Mouse (Mus musculus) limb, embryonic 12.5 days (tissue): ENCODE measurements around the gene Gnat2. TPM values are rescaled to one million over a fixed set of nuclear protein-coding genes. Genes with fewer than 3 reads are reported as not detected.

Experiments
- ATAC-seq: fragments of 200-750 bp; cut with Nextera tagmentation; 2 replicates; pipeline ENCODE4 v1.8.0; 2017; ENCODE audit warnings: low read depth, moderate TSS enrichment; ENCODE audit not compliant: insufficient number of reproducible peaks, insufficient read depth, low FRiP score, low TSS enrichment
- H3K27ac ChIP-seq: fragments of 300-500 bp; sonication (generic); 2 replicates; pipeline ENCODE4 v1.5.1; 2016; ENCODE audit warnings: mild to moderate bottlenecking, moderate library complexity
- H3K27me3 ChIP-seq: fragments of 300-500 bp; sonication (generic); 2 replicates; pipeline ENCODE4 v1.6.1; 2016; ENCODE audit warnings: mild to moderate bottlenecking, moderate library complexity
- H3K36me3 ChIP-seq: fragments of 300-500 bp; sonication (generic); 2 replicates; pipeline ENCODE4 v1.6.1; 2016; ENCODE audit warnings: mild to moderate bottlenecking, moderate library complexity
- H3K4me1 ChIP-seq: fragments of 300-500 bp; sonication (generic); replicated peaks from 2 replicates; pipeline ENCODE4 v1.6.1; 2016
- H3K4me2 ChIP-seq: fragments of 300-500 bp; sonication (generic); 2 replicates; pipeline ENCODE4 v1.6.1; 2016; ENCODE audit warnings: mild to moderate bottlenecking, moderate library complexity
- H3K4me3 ChIP-seq: fragments of 300-500 bp; sonication (generic); replicated peaks from 2 replicates; pipeline ENCODE4 v1.5.1; 2016; ENCODE audit warnings: mild to moderate bottlenecking
- H3K9ac ChIP-seq: fragments of 300-500 bp; sonication (generic); replicated peaks from 2 replicates; pipeline ENCODE4 v1.6.1; 2016; ENCODE audit warnings: mild to moderate bottlenecking, moderate library complexity
- H3K9me3 ChIP-seq: fragments of 300-500 bp; sonication (generic); 2 replicates; pipeline ENCODE4 v1.6.1; 2016; ENCODE audit warnings: mild to moderate bottlenecking, moderate library complexity
- WGBS: fragments of 180-500 bp; shearing (Covaris S2); methylation state at CpG from one replicate; pipeline ENCODE4 v1.1.7; 2016; 5-methylcytosine and 5-hydroxymethylcytosine counted together
- polyA plus RNA-seq: library from polyadenylated mRNA; unstranded; fragments of >200 nt; fragmentation: Nextera tagmentation; extraction: Ambion mirVana; gene quantifications from 2 replicates; pipeline ENCODE4 v1.2.1, GENCODE M21; 2016

Gene Gnat2
- 0.55 and 0.69 TPM in 2 replicates for polyA plus RNA-seq

DNA sequence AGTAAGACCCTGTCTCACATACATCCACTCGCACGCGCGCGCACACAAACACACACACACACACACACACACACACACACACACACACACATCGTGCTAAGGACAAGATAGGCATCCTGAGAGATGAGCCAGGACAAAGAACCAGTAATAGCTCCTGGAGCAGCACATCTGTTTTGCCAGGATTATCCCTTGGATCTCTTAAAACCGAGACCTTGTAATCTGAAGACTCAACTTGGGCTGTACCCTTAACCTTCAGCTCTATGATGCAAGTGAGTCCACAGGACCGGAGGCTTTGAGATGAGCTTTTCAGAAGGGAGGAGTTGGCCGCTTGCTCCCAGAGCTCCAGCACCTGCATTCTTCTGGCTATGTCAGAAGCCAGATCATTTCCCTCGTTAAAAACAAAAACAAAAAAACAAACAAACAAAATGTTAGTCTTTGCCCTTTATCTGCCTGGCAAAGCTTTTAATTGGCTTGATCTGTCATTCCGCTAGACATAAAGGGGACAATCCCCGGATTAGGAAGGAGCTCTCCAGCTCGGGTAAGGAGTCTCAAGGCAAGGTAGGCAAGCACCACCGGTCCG lies at the start of gene Gnat2:
Gnat2 (plus strand) TSS at position 254 of the 580 bp plus-strand sequence.
- WGBS = 77% methylated on average over 15 of the region's 15 CpGs
- H3K9me3 ChIP-seq = no peaks in the 10 kb centered on the region

GRCm38 (mm10) chr3:108044394-108045140 lies 48.0 kb upstream of the Gnat2 start, which contains the start of gene Gstm4:
TSS of gene Gstm4 (minus strand) at chr3:108044894.
- 6% methylated on average over 29 of the region's 29 CpGs for WGBS
- Histone ChIP-seq H3K27me3 (no peaks in the 10 kb centered on the region), H3K4me3 (peak within 1 kb of the TSS; percentile 44), H3K4me1 (peaks cover 5% of the 10 kb centered on the region), H3K36me3 (no peaks in the 10 kb centered on the region), H3K27ac (peak within 1 kb of the TSS; percentile 36; the same call in 1 of the 2 replicates), H3K9ac (peak within 1 kb of the TSS; percentile 57), H3K4me2 (peak within 1 kb of the TSS; percentile 80), H3K9me3 (no peaks in the 10 kb centered on the region)
- peak; percentile 87 for ATAC-seq

More for the DNA sequence above, at the start of gene Gnat2:
- Histone ChIP-seq H3K4me1 (peaks cover 12% of the 10 kb centered on the region), H3K36me3 (no peaks in the 10 kb centered on the region), H3K9ac (no peak within 1 kb of the TSS), H3K4me2 (no peak within 1 kb of the TSS), H3K27me3 (no peaks in the 10 kb centered on the region), H3K27ac (no peak within 1 kb of the TSS), H3K4me3 (no peak within 1 kb of the TSS)
- no peak for ATAC-seq

DNA sequence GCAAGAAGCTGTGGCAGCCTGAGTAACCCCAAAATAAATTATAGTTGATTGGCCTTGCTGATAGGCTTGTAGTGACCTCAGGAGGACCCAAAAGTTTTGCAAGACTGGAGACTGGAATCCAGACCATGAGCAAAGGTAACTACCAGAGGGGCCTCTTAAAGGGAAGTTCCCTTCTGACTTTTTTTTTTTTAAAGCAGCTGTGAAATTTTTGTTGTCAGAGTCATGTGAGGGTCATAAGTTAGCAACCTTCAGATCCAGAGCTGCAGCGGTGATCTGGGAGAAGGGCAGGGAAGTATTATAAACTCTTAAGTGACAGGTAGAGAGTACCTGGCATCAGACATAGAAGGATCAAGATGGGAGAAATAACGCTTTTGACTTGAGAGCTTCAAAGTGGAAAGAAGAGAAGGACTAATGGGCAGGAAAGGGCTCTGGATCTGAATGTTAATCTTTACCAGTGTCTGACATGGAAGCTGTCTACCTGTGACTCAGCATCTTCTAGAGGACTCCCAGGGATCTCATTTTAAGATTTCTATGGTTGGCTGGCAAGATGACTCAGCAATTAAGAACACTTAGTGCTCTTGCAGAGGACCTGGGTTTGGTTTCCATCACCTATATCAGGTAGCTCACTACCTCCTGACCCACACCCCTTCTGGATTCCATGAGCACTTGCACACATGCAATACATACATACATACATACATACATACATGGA lies 45.5 kb upstream of the Gnat2 start:
- no peaks in the 10 kb centered on the region for H3K27me3 ChIP-seq
- no peak overlapping the region for H3K9ac ChIP-seq
- no peak overlapping the region for H3K4me2 ChIP-seq
- no peaks in the 10 kb centered on the region for H3K36me3 ChIP-seq
- peaks cover 7% of the 10 kb centered on the region for H3K4me1 ChIP-seq
- ATAC-seq = no peak
- H3K4me3 ChIP-seq = no peak overlapping the region
- WGBS = 88% methylated on average over 2 of the region's 2 CpGs
- H3K9me3 ChIP-seq = no peaks in the 10 kb centered on the region
- H3K27ac ChIP-seq = no peak overlapping the region

GRCm38 (mm10) chr3:108048306-108048705 lies 44.3 kb upstream of the Gnat2 start:
- H3K4me2 ChIP-seq = no peak overlapping the region
- no peak overlapping the region for H3K4me3 ChIP-seq
- H3K9ac ChIP-seq = no peak overlapping the region
- no peak for ATAC-seq
- no peaks in the 10 kb centered on the region for H3K27me3 ChIP-seq
- H3K36me3 ChIP-seq = no peaks in the 10 kb centered on the region
- H3K27ac ChIP-seq = no peak overlapping the region
- 61% methylated on average over 3 of the region's 3 CpGs for WGBS
- peaks cover 8% of the 10 kb centered on the region for H3K4me1 ChIP-seq
- H3K9me3 ChIP-seq = no peaks in the 10 kb centered on the region

GRCm38 (mm10) chr3:108050493-108050892 lies 42.1 kb upstream of the Gnat2 start:
- Histone ChIP-seq H3K27ac (no peak overlapping the region), H3K4me2 (no peak overlapping the region), H3K4me3 (no peak overlapping the region), H3K27me3 (no peaks in the 10 kb centered on the region), H3K9ac (no peak overlapping the region), H3K9me3 (no peaks in the 10 kb centered on the region), H3K4me1 (peaks cover 3% of the 10 kb centered on the region; the same call in 1 of the 2 replicates), H3K36me3 (no peaks in the 10 kb centered on the region)
- no peak for ATAC-seq
- 90% methylated on average over 5 of the region's 5 CpGs for WGBS

DNA sequence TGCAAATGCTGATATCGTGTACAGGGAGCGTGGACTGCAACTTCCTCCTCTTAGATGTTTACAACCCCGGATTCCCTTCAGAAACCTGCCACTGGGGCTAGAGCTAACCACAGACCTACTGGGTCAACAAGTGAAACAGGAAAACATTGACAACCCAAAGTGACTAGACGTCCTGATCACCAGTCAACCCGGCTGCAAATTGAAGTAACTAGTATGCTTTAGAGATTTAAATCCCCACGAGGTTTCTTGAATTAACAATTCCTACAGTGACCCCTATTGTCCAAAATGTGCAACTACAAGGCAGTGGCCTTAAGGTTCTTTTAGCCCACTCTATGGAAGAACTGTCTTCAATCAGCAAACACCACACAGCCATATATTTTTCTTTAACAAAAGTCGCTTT lies 31.2 kb upstream of the Gnat2 start:
- no peaks in the 10 kb centered on the region; the same call in 1 of the 2 replicates for H3K4me1 ChIP-seq
- ATAC-seq = no peak
- no peaks in the 10 kb centered on the region for H3K9me3 ChIP-seq
- 19% methylated on average over 7 of the region's 7 CpGs for WGBS
- H3K27me3 ChIP-seq = no peaks in the 10 kb centered on the region
- no peak overlapping the region for H3K9ac ChIP-seq
- no peak overlapping the region for H3K27ac ChIP-seq
- no peaks in the 10 kb centered on the region for H3K36me3 ChIP-seq
- H3K4me2 ChIP-seq = peak overlapping the region; percentile 40; the same call in 1 of the 2 replicates
- H3K4me3 ChIP-seq = no peak overlapping the region

DNA sequence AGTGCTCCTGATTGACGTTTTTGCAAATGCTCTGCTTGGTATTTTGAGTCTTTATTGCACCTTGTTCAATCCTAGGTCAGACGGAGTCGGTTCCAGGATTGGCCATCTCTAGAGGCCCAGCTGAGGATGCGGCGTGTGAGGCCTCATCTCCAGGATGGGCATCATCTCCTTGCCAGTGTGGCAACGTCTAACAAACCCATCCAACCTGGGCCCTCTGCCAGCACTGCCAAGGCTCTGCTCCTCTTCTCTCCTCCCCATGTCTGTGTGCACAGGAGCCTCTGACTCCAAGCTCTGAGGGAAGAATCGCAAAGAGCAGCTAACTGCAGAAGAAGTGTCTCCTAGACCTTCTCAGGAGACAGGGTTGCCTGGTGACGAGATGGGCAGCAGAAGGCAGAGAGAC lies 29.9 kb upstream of the Gnat2 start:
- no peak overlapping the region for H3K4me3 ChIP-seq
- ATAC-seq = no peak
- WGBS = 81% methylated on average over 8 of the region's 8 CpGs
- H3K9me3 ChIP-seq = no peaks in the 10 kb centered on the region
- H3K36me3 ChIP-seq = no peaks in the 10 kb centered on the region
- H3K9ac ChIP-seq = no peak overlapping the region
- no peak overlapping the region for H3K4me2 ChIP-seq
- H3K4me1 ChIP-seq = no peaks in the 10 kb centered on the region; the same call in 1 of the 2 replicates
- H3K27me3 ChIP-seq = no peaks in the 10 kb centered on the region
- H3K27ac ChIP-seq = no peak overlapping the region

GRCm38 (mm10) chr3:108064672-108065071 lies 27.9 kb upstream of the Gnat2 start:
- Histone ChIP-seq H3K4me2 (no peak overlapping the region), H3K9me3 (no peaks in the 10 kb centered on the region), H3K9ac (peak overlapping the region; percentile 27; the same call in 1 of the 2 replicates), H3K4me1 (peaks cover 3% of the 10 kb centered on the region; the same call in 1 of the 2 replicates), H3K27ac (no peak overlapping the region), H3K36me3 (no peaks in the 10 kb centered on the region), H3K4me3 (no peak overlapping the region), H3K27me3 (no peaks in the 10 kb centered on the region)
- no peak for ATAC-seq
- 67% methylated on average over 4 of the region's 4 CpGs for WGBS

DNA sequence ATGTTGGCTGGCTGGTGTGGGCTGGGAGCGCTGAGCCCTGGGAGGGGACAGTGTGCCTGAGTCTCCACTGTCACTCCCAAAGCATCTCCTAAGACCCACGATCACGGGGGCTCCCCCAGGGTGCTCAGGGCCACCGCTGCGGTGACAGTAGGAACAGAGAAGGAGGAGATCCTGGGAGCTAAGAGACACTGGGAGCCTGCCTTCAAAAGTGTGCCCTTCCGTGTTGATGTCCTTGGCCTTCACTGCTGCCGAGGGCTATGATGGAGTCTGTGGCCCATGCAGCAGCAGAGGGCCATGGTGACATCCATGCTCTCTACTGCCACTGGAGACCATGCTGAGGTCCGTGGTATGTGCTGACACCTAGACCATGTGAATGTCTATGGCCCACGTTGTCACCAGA lies 27.0 kb upstream of the Gnat2 start:
- Histone ChIP-seq H3K27me3 (no peaks in the 10 kb centered on the region), H3K27ac (no peak overlapping the region), H3K4me1 (peaks cover 3% of the 10 kb centered on the region; the same call in 1 of the 2 replicates), H3K4me2 (no peak overlapping the region), H3K9ac (no peak overlapping the region; the same call in 1 of the 2 replicates), H3K36me3 (no peaks in the 10 kb centered on the region), H3K4me3 (no peak overlapping the region), H3K9me3 (no peaks in the 10 kb centered on the region)
- no peak for ATAC-seq
- WGBS = 80% methylated on average over 9 of the region's 9 CpGs

DNA sequence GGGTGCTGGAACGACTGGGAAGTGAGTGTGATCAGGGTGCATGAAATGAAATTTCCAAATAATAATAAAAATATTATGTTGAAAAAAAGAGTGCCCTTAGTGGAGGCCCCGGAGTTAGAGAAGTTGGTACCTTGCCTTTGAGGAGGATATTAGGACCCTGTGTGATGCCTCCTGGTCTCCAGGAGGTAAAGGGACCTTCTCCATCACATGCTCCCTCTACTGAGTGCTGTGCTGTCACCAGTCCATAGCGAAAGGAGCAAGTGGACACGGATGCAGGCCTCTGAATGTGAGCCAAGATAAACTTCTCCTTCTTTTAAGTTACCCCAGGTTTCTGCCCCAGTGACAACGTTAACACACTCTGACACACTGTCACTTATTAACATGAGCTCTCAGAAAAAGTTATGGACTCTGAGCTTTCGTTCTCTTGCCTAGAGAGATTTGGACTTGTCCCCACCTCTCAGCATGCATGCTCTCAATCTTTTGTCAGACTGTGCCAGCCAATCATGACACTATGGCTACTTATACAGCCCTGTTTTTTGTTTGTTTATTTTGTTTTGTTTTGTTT lies 25.1 kb upstream of the Gnat2 start:
- Histone ChIP-seq H3K4me1 (0 out of 2 replicates have a peak, but pooled peaks cover 3% of the 10 kb centered on the region), H3K9ac (no peak overlapping the region), H3K27me3 (no peaks in the 10 kb centered on the region), H3K27ac (no peak overlapping the region), H3K4me2 (no peak overlapping the region), H3K36me3 (peaks cover 4% of the 10 kb centered on the region; the same call in 1 of the 2 replicates), H3K4me3 (no peak overlapping the region), H3K9me3 (no peaks in the 10 kb centered on the region)
- 82% methylated on average over 5 of the region's 6 CpGs for WGBS
- ATAC-seq = no peak

- 0 out of 2 replicates have a peak, but pooled peaks cover 3% of the 10 kb centered on the region for H3K4me1 ChIP-seq
- no peak overlapping the region for H3K9ac ChIP-seq
- no peaks in the 10 kb centered on the region for H3K9me3 ChIP-seq
- ATAC-seq = no peak
- peaks cover 15% of the 10 kb centered on the region for H3K36me3 ChIP-seq
- no peak overlapping the region for H3K4me2 ChIP-seq
- H3K4me3 ChIP-seq = no peak overlapping the region
- no peak overlapping the region for H3K27ac ChIP-seq
- H3K27me3 ChIP-seq = no peaks in the 10 kb centered on the region
- 7% methylated on average over 1 of the region's 1 CpGs for WGBS
These were observed 23.8 kb upstream of the Gnat2 start for GRCm38 (mm10) chr3:108068826-108069225.
